Mouse (Mus musculus) Muller cell, postnatal 12 days (primary cell): Measurements from ENCODE around the gene Meis1.

Source experiments
- DNase-seq: peaks from one replicate; pipeline ENCODE4 v3.0.0-alpha.2; 2015; ENCODE audit errors: inconsistent ontology term

The Meis1 gene

GRCm38 (mm10) chr11:18990244-18990677 is 28.5 kb downstream of the Meis1 start:
- peak; percentile 81 for DNase-seq

GRCm38 (mm10) chr11:18989669-18990243 is 29.0 kb downstream of the Meis1 start:
- DNase-seq: no peak

DNA sequence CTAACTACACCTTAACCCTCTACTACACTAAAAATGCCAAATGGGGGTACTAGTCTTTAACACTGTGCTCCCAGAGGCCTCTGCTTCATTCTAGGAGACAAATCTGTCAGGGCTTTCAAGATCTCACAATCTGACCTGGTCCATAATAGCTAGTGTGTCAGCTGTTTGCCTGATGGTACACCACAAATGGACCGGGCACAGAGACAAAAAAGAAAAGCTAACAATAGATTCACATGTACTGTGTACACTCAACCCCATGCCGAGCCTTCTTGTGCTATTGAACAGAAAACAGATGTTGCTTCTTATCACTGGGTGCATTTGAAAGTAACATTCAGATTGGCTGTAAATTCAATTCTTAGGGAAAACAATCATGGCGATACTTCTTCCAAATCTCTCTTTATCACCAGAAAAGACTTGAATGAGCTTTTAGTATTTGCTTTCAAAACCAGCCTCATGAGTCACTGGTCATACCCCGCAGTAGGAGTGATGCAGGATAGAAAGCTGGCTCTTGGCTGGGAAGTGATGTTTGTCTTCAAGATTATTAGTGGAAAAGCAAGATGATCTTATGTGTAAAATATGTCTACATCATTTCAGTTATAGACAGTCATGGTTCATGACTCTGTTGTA is 30.0 kb downstream of the Meis1 start:
- DNase-seq: peak; percentile 89

DNA sequence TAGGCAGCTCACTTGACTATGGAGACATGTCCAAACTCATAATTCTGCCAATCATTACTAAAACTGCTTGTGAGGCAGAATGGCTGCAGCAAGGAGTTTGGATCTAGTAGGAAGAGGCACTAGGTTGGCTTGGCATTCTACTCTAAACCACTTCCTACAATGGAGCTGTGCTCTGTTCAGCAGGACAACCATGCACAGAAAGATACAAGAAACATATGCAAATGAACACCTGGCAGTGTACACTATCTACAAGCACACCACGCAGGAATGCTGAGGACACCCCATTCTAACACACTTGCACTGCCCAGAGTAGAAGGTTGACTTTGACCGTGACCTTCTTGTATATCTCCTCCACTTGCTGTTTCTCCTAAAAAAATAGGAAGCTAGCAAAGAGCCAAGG is 35.0 kb downstream of the Meis1 start:
- no peak for DNase-seq

GRCm38 (mm10) chr11:18983294-18983693 is 35.5 kb downstream of the Meis1 start:
- no peak for DNase-seq

DNA sequence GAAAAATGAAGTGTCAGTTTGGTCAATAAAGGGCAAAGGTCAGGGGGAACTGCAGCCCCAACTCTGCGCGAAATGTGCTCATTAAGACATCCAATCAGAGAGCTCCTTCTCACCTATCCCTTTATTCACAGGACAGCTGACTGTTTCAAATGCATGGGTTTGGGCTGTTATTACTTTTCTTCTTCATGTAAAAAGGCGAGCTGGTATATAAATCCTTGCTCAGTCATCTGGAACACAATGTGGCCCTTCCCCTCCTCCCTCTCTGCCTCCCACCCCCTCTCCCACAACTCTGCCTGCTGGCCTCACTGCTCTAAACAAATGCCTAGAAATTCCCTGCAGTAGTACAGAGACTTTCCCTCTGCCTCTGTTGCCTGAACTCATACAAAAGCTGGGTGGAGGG is 36.5 kb downstream of the Meis1 start:
- peak; percentile 62 for DNase-seq

DNA sequence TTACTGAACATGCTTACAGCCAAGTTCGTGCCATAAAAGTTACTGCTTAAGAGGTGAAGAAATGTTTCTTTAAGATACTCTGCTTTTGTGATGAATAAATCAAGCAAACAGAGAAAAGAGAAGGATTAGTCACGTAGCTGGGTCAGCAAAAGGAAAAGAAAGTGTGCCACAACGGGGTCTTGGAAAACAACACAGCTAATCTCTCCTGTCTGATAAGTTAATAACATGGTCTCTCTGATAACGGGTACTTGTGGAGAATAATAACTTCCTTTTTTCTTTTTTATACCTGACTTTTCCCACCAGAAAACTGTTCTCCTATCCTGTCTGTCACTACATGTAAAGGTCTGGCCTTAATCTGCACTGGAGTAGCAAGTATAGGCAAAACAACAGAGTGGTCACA is 37.4 kb downstream of the Meis1 start:
- DNase-seq: no peak

DNA sequence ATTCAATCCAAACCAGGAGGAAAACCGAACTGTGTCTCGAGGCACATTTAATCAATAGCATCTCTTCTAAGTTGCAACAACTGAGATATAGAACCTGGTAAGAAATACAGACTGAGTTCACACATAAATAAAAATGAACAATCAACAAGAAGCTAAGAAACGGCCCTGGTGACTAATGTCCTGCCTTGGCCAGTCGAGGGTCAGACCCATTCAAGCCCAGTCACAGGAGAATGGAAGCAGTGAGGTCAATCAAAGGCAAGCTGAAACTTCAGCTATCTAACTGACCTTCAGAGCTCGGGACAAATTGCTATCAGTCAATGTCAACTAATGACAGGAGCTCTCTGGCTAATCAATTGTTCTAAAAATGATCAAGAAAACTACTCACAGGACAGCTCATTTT is 38.2 kb downstream of the Meis1 start:
- no peak for DNase-seq

- DNase-seq: peak; percentile 52
These were observed 43.7 kb downstream of the Meis1 start for GRCm38 (mm10) chr11:18975087-18975486.

DNA sequence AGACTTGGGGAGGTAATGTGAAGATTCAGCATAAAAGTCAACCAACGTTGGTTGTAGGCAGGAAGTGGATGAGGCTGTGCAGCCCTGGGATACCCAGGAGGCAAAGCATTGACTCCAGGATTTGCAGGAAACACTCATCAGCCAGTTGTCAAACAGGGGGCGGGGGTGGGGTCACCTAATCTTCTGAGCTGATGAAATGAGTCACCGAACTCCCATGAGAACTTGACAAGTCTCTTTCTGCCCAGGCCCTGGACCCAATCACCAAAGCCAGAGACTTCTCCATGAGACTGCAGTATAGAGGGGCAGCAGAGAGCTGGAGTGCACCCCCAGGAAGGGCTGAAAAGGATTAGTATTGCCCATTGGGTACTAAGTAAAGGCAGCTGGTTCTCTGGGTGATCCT is 45.0 kb downstream of the Meis1 start:
- DNase-seq: peak; percentile 48

DNA sequence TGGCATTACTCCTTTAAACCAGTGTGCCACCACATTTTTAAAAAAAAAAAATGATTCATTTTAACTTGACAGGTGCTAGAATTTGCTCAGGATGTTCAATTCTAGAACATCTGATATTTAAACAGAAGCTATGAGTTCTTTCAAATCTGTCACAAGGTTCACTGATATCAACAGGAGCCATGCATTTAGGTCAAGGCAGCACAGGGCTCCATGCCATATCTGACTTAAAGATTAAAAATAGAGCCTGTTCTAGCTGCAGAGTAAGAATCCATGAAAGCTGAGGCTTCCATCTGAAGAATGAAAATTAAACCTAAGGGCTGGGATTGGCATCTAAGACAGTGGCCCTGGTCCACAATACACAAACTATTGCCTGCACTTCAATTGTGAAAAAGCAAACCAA is 45.8 kb downstream of the Meis1 start:
- DNase-seq: no peak

- DNase-seq: no peak
These were observed 47.2 kb downstream of the Meis1 start for GRCm38 (mm10) chr11:18971551-18971950.

GRCm38 (mm10) chr11:18969920-18970336 is 48.9 kb downstream of the Meis1 start:
- DNase-seq: no peak

DNA sequence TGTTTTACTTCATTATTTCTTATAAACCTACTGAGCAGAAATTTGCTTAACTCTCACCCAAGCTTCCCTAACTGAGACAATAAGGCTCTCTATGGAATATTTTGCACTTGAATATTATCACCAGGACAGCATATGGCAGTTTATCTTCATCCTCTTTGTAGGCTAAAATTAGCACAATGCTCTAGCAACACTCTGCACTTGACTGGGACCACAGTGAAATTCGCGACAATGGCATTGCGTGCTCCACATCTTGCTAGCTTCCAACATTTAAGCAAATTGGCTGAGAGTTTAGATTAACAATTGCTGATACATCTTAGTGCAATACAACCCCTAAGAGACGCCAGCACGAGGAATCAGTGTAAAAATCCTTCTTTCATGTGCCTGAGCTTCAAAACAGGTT is 54.4 kb downstream of the Meis1 start:
- DNase-seq: no peak

GRCm38 (mm10) chr11:18963202-18964136 is 55.3 kb downstream of the Meis1 start:
- no peak for DNase-seq

- DNase-seq: peak; percentile 77
These were observed 59.3 kb downstream of the Meis1 start for GRCm38 (mm10) chr11:18959465-18959864.

- no peak for DNase-seq
These were observed 60.7 kb downstream of the Meis1 start for GRCm38 (mm10) chr11:18957805-18958770.

DNA sequence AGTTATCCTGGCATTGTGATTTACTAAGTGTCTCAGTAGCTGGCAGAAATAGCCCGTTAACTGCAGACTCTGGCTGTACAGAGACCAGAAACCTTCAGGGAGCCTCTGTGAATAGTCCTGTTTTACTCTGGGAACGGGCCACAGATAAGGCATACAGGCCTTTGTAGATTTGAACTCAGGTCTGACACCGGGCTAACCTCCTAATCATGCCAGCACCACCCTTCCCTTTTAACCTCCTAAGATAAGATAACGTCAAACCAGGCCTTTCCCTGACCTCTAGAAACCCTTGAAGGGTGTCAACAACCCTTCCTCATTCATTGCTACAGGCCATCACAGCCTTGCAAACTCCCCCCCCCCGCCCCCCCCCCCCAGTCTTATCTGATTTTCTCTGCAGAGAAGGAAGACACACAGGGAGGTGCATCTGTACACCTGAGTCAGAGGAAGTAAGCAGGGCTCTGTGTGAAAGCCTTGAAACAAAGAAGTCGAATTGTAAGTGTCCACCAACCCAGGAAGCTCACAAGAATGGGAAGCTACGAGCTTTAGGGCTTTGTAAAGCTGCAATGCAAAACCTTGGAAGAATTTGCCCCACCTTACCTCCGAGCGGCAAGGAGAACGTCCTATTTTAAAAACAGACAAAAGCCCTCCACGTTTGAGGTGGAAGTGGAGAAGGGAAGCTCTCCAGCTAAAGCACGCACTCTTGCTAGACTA is 61.5 kb downstream of the Meis1 start:
- DNase-seq: no peak

DNA sequence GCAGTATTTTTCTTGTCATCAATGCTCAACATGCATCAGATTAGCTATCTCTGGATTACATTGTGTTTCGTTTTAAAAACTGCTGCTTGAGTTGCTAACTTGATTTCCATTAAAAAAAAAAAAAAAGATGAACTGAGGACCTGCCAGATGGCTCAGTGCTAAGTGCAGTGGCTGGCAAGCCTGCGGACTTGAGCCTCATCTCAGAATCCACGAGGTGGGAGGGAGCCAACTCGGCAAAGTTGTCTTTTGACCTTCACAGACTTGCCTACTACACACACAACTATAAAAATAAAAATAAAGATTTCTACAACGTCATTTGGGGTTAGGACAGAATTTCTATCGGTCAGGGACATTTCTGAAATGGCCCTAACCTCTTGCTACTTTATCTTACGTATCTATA is 62.8 kb downstream of the Meis1 start:
- no peak for DNase-seq

DNA sequence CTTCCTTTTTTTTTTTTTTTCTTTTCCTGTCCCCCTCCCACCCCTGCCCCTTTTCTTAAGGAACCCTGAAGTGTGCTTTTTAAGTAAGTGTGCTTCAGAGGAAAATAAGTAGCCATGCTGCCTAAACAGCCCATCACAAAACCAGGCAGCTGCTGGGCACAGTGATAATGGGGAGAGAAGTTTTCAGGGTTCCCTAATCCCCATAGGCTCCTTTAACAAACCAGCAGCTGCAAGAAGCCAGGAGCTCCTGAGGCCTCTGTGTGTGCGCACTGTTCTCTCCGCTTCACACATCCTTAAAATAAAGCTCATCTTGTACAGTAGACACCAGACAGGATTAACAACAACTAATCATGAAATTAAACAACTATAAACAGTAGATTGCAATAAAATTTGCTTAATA is 63.9 kb downstream of the Meis1 start:
- no peak for DNase-seq

DNA sequence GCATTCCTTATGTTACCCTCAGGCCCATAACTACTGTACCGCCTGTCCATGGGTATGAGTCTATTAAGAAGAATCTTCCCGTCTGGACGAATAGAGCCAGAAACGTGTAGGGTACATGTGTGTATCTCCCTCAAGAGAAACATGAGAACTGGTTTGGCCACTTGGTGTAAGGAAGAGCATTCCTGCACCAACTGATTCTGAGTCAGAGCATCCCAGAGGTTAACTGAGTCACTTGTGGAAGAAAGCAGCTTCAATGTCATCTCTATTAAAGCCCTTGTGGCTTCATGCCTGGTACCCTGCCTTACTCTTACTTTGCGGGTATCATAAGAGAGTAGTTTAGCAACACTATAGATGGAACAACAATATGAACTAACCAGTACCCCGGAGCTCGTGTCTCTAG is 64.9 kb downstream of the Meis1 start:
- no peak for DNase-seq
